Mouse (Mus musculus): ENCODE data around the gene Mis12. TPM values are rescaled to one million over a fixed set of nuclear protein-coding genes. Genes with fewer than 3 reads are reported as not detected.

Mis12 gene
- total RNA-seq (2021): 10 to 100 TPM; 17.6 TPM
- long read RNA-seq, experiment 1, transcript Mis12-201 (3 exons, 3,003 nt): major isoform, 11 of 16 reads
- long read RNA-seq, experiment 1, partial matches to known transcripts: 2 of 16 reads
- long read RNA-seq, experiment 1, other reads (novel, unspliced or antisense): 3 of 16 reads
- long read RNA-seq, experiment 2, transcript Mis12-201 (3 exons, 3,003 nt): major isoform, 9 of 13 reads
- long read RNA-seq, experiment 2, partial matches to known transcripts: 0 of 13 reads
- long read RNA-seq, experiment 2, other reads (novel, unspliced or antisense): 3 of 13 reads

- peak; percentile 98 for DNase-seq
Observed at GRCm38 (mm10) chr11:71019201-71020068, at the start of gene Mis12, which contains the start of gene Derl2. Gene Mis12, plus strand, starts transcription at chr11:71019611. Gene Derl2, minus strand, starts transcription at chr11:71019841.

DNA sequence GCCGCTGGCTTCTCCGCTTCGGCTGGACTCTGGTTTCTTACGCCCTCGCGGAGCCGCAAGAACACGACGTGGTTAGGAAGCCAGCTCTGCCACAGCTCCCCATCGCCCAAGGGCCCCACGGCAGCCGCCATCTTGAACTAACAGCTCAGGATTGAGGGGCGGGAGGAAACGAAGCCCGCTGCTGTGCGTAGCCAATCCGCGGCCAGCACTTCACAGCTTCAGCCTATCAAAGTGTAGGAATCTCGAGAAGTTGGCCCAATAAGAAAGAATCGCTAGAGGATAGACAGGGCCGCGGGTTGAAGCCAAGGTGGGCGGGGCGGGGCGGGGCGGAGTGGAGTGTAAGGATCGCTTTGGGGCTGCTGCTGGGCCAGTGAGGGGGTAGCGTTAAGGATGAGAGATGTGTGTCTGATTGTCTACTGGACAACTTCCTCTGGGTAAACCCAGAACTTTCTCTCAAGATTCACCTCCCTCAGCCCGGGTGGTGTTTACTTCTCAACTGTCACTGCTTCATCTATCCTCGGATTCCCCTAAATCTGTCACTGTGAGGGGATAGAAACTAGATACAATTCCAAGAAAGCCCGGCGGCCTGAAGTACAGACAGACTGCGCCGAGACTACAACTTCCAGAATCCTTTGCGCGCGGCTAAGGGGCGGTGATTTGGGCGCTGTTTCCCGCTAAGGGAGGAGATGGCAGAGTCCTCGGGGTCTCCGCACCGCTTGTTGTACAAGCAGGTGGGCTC lies 49.4 kb upstream of the Mis12 start, which contains the start of the genes Nup88 and Rpain:
Gene Nup88, minus strand, starts transcription at position 153 of the 739 bp plus-strand sequence.
Gene Rpain, plus strand, starts transcription at position 393 of the 739 bp plus-strand sequence.
- DNase-seq: peak; percentile 93

DNA sequence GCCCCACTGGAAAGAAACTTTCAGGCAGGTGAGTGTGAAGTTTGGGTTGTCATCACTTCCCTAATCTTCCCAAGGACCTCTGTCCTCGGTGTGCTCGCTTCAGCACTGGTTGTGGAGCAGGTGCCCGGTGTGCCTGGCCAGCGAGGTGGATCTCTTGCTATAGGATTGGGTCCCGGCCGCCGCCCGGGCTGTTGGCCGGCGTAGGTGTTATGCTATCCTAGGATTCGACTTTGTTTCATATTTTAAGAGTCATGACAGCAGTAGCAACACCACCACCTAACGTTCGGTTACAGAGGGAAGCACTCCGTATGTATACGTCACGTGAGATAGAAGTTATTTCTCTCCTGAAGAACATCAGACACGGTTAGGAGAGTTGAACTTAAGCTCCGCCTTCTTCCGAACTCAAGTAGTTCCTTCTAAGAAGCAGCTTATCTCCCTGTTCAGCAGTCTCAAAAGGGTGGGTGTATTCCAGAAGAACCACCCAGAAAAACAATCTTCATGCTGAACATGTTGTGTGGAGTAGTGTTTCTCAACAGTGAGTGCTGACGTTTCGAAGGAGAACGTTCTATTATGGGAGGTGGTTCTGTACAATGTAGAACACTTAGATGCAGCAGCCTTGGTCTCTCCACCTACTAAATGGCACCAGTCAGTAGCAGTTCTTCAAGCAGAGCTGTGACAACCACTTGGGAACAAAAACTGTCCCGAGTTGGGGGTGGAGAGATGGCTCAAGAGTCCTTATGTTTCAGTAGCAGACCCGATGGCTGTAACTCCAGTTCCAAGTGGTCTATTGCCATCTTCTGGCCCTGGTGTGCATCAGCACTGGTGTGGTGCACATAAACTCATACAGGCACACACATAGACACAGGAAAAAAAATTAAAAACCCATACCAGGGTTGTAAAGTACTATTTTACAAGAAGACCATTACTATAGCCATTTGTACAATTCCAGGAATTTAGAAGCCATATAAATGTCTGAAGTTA lies 48.6 kb upstream of the Mis12 start:
- DNase-seq: no peak

DNA sequence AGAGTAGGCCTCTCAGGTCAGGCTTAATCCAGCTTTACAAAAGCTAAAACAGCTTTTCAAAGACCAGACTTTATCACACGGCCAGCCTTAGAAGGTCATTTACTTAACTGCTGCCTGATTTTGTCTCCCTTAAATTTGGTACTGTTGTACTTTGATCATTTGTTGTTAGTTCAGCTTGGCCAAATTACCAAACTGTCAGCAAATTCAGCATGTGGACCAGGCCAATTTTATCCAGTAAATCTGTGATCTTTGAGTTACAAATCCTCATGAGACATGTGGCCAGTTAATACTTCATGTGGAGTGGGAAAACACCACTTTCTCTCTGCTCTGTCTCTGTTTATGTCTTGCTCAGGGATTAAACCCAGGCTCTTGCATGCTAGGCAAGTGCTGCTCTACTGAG lies 46.8 kb upstream of the Mis12 start:
- DNase-seq: no peak

GRCm38 (mm10) chr11:70973947-70974346 lies 45.5 kb upstream of the Mis12 start:
- DNase-seq: no peak

DNA sequence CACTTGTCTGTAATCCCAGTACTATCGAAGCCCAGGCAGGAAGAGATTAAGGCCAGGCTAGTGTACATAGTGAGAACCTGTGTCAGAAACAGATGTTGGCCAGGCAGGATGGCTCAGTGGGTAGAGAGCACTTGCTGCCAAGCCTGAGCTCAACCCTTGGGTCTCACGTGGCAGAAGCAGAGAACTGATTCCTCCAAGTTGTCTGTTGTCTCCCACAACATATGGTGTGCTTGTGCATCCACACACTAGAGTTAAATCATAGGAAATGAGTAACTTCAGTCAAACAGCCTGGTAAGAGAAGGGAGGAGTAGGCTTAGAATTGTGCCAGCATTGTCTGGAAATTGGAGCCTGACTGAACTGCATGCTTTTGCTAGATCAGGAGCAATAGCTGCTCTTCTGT lies 44.2 kb upstream of the Mis12 start:
- DNase-seq: no peak

- DNase-seq: no peak
Observed at GRCm38 (mm10) chr11:70977293-70977692, 42.1 kb upstream of the Mis12 start.

DNA sequence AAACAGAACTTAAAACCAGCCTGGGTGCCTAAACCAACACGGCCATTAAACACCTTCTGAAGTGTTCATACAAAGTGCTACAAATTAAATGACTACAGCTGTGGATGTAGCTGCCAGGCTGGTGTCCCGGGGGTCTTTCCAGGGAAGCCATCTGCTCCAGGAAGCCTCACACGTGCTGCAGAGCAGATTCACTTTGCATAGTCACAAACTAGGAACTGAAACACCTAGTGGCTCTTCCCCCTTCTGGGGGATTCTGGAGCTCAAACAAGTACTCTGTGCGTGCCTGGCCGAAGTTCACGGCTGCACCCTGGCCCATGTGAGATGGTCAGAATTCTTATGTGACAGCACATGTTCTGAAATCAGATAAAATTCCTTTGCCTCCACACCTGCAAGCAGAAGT lies 39.2 kb upstream of the Mis12 start:
- DNase-seq: no peak

- no peak for DNase-seq
Observed at GRCm38 (mm10) chr11:70980751-70981510, 38.5 kb upstream of the Mis12 start.

DNA sequence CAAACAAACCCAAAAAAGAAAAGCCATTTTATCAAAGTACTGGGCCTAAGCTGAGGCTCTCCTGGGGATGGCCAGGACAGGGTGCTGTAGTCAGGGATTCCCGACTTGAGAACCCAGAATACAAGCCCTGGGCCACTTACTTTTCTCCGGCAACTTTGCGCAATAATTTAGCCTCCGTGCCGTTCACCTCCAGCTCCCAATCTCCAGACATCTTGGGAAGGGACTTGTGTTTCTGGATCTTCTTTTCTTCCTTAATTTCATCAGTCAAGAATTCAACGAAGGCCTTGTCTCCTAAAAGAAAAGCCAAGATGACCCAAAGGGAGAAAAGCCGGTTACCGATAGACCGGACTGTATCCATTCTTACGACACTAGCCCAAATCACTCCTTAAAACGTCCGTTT lies 37.4 kb upstream of the Mis12 start:
- no peak for DNase-seq

GRCm38 (mm10) chr11:70982557-70983228 lies 36.7 kb upstream of the Mis12 start, which contains the start of gene C1qbp:
Gene C1qbp, minus strand, starts transcription at chr11:70983026.
- DNase-seq: peak; percentile 99

GRCm38 (mm10) chr11:71001167-71001566 lies 18.2 kb upstream of the Mis12 start:
- no peak for DNase-seq

GRCm38 (mm10) chr11:71003611-71004315 lies 15.6 kb upstream of the Mis12 start:
- DNase-seq: no peak

DNA sequence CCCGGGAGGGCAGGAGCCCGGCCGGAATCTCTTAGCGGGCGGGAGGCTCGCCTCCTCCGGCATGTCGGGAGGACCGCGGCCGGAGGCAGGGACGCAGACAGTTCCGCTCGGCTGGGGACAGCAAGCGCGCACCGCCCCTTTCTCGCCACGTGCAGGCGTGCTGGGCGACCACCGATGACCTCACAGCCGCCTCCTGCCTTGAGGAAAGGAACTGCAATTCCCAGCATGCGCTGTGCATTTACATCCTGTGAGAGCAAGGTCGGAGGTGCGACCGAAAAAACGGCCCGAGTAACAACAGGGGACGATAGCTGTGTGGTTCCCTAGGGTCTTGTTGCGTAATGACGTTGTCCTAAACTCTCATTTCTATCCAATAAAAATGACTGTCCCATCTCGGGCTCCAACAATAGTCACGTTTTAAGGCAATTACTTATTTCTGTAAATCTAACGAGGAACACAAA lies 15.1 kb upstream of the Mis12 start, which contains the start of gene Dhx33:
Gene Dhx33, minus strand, starts transcription at position 122 of the 458 bp plus-strand sequence.
- DNase-seq: peak; percentile 98

DNA sequence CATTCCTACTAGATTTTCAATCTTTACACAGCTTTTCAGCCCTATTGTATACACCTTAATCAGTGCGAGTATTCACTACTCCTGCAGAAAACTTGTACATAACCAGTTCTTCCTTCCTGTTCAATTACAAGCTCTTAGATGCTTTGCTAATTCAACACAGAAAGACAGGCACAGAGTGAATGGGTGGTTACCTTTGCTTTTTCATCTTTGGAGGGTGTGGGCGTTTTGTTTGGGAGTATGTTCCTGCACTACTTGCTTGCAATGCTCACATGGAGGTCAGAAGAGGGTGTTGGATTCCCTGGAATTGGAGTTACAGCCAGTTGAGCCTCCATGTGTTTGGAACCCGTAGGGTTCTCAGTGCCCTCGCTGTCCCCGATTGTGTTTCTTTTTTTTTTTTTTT lies 14.4 kb upstream of the Mis12 start:
- DNase-seq: no peak

DNA sequence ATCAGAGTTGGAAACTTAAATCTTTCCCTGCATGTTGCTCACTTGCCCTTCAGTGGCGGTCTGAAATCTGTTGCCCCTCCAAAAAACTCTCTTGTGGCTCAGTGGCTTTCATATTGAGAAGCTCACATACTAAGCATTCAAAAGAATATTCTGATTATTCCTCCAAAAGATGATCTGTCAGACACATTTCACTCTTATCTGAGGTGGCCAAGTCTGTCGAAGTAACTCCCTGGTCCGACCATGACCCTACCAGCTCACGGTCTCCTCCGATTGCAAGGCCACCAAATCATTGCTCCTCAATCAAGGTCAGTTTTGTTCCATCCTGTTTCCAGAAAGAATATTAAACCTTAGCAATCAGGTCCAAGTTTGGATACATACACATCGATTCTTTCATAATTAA lies 12.4 kb upstream of the Mis12 start:
- DNase-seq: peak; percentile 19

GRCm38 (mm10) chr11:71007831-71008230 lies 11.6 kb upstream of the Mis12 start:
- DNase-seq: no peak

GRCm38 (mm10) chr11:71008321-71008720 lies 11.1 kb upstream of the Mis12 start:
- DNase-seq: peak; percentile 57

DNA sequence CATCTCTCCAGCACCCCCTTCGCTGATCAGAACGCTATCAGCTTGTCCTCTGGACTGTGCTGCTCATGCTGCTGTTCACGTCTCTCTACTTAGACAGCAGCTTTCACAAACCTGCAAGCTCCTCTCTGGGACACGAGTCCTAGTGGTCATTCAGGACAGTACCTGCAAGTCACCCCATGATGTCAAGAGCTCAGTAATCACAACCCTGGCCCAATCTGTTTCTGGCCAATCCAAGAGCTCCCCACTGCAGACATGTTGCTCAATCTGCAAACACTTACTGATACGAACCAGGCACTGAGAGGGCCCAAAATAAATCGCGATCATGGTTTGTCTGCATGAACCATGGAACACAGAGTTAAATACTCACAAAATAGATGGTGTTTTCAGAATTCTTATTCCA lies 6.7 kb upstream of the Mis12 start:
- no peak for DNase-seq

Data from adrenal gland, postnatal 10 days (tissue).